Mouse (Mus musculus) C3H10T1/2 (cell line): Measurements from ENCODE around the gene 2810459M11Rik. TPM values are rescaled to one million over a fixed set of nuclear protein-coding genes. Genes with fewer than 3 reads are reported as not detected.

Experiments used
- polyA plus RNA-seq, 2 experiments: library from polyadenylated mRNA; unstranded; fragments of >200 nt; fragmentation: generic; extraction: Trizol; gene quantifications; one replicate each; pipeline ENCODE4 v1.2.1; 2012; ENCODE audit warnings: missing spikeins in 2 of 2

2810459M11Rik gene
- not detected for polyA plus RNA-seq

DNA sequence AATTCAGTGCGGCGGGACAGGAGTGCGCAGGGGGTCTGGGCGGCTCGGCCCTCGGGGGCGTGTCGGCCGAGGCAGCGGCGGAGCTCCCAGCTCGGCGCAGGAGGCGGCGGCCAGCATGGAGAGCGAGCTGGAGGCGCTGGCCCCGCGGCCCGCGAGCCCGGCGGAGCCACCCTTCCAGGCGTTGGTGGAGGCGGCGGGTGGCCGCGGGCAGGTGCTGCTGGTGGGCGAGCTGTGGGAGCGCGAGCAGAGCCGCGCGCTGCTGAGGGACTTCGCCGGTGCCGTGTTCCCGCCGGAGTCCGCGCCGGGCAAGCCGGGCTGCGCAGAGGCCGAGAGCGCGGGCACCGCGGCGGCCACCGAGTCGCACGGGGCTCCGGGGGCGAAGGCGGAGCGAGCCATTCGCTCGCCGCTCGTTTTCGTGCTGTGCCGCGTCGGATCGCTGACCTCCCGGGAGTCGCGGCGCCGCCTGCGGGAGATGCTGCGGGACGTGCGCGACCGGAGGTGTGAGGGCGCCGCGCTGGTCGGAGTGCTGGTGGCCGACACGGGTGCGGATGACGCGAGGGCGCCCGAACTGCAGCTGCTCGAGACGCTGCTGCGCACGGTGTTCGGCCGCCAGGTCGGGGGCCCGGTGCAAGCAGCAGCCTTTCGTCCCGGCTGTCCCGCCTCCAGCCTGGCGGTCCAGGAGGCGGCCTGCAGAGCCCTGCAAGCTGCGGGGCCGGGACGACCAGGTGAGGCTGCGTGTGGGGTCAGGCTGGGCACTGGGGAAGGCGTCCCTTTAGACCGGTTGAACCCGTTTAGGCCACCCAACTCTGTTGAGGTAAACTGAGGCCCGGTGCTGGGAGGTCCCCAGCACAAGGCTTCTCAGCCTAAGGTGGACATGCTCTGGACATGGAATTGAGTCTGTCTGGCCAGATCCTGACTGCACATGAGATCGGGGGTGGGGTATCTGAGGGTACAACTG, at the start of gene 2810459M11Rik:
2810459M11Rik (plus strand) TSS at position 16 of the 958 bp plus-strand sequence.

DNA sequence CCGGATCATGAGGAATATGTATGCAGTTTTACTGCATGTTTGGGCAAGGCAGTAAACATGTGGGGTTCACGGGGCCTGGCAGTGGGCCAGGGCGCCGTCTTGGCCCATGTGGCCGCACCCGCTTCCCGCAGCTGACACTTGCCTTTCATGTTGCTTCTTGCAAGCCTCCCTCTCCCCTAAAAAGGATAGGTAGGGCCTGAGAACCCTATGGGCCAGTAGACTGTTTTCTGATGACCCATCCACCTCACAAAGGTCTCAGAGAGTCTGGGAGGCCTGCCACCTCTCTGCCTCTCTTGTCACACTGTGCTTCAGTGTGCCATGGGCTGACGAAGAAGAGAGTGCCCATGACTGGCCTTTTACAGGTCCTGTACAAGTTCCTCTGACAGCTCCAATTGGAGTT, 29.1 kb upstream of the 2810459M11Rik start, which contains the start of gene Spata3:
Spata3 (plus strand) TSS at position 301 of the 400 bp plus-strand sequence.

DNA sequence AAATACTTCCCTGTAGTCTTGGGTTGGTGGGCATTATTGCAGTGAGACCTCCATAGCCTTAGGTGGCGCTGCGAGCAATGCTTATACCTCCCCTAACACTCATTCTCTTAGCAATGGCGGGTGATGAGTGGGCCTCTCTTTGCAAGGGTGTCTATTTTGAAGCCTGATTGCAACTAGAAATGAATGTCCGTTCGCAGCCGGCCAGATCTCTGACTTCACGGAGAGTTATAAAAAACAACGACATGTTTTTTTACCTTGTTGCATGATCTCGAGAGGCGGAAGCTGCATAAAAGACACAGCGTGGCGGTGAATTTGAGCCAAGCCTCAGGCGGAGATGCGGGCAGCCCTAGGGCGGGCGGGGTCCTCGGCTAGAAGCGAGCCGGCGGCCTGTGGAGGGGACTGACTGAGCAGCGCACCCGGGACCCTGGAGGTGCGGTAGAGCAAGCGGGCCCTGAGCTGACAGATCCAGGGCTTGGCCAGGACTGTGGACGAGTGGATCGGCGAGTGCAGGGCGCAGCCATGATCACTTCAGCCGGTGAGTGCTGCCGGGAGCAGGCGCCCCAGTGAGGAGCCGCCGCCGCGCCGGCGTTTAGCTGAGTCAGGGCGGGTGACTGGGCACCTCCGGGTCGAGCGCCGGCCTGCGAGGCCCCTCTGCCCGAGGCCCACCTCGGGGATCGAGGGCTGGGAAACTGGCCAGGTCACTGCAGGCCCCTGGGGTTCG, 18.8 kb downstream of the 2810459M11Rik start, which contains the start of gene Psmd1:
Psmd1 (plus strand) TSS at position 117 of the 721 bp plus-strand sequence.

Other genes starting within 250 kb of the 2810459M11Rik start
- gene Itm2c, start 151.6 kb upstream of the 2810459M11Rik start, polyA plus RNA-seq: 100 to 1,000 TPM in 1 of 2 experiments, 10 to 100 TPM in 1; 49.0 to 235 TPM
- gene 4933407L21Rik, start 117.4 kb upstream of the 2810459M11Rik start, polyA plus RNA-seq: under 1 TPM in 1 of 2 experiments, not detected in 1; 0.05 TPM
- not detected for gene Gpr55, start 84.9 kb upstream of the 2810459M11Rik start, polyA plus RNA-seq
- gene Spata3, start 29.0 kb upstream of the 2810459M11Rik start, polyA plus RNA-seq: not detected
- gene Psmd1, start 18.5 kb downstream of the 2810459M11Rik start, polyA plus RNA-seq: 10 to 100 TPM; 22.9 to 62.4 TPM
- gene Htr2b, start 66.1 kb downstream of the 2810459M11Rik start, polyA plus RNA-seq: under 1 TPM in 1 of 2 experiments, not detected in 1; 0.07 TPM
- under 1 TPM; 0.25 to 0.85 TPM for gene Gm21972, start 87.8 kb downstream of the 2810459M11Rik start, polyA plus RNA-seq
- 10 to 100 TPM in 1 of 2 experiments, 1 to 10 TPM in 1; 3.9 to 11.2 TPM for gene Armc9, start 108.9 kb downstream of the 2810459M11Rik start, polyA plus RNA-seq